Mouse (Mus musculus): ENCODE data around the gene Cga. TPM values are rescaled to one million over a fixed set of nuclear protein-coding genes. Genes with fewer than 3 reads are reported as not detected.
"Not testable (repeated sequence)": the region's sequence is repeated elsewhere in the genome, so short reads cannot be mapped to it uniquely, and the experiment has no call there.

The Cga gene
- polyA plus RNA-seq, 1 experiment: not detected

GRCm38 (mm10) chr4:34908127-34908526 lies 14.5 kb downstream of the Cga start:
- no peaks in the 10 kb centered on the region for H3K4me1 ChIP-seq (ENCODE audit: control insufficient read depth, insufficient read depth, insufficient read length, low read length)
- no peak overlapping the region for H3K4me3 ChIP-seq (ENCODE audit: insufficient read depth, low read depth, low read length)
- no peak overlapping the region for H3K27ac ChIP-seq (replicated peaks; ENCODE audit: low read depth, low read length)

- Histone ChIP-seq H3K4me3 (ENCODE audit: insufficient read depth, low read depth, low read length) (no peak overlapping the region), H3K27ac (replicated peaks; ENCODE audit: low read depth, low read length) (no peak overlapping the region), H3K4me1 (ENCODE audit: control insufficient read depth, insufficient read depth, insufficient read length, low read length) (no peaks in the 10 kb centered on the region; the same call in 1 of the 2 replicates)
These were observed 17.8 kb downstream of the Cga start for GRCm38 (mm10) chr4:34911401-34911800.

GRCm38 (mm10) chr4:34912171-34912570 lies 18.6 kb downstream of the Cga start:
- Histone ChIP-seq H3K27ac (replicated peaks; ENCODE audit: low read depth, low read length) (no peak overlapping the region), H3K4me1 (ENCODE audit: control insufficient read depth, insufficient read depth, insufficient read length, low read length) (no peaks in the 10 kb centered on the region; the same call in 1 of the 2 replicates), H3K4me3 (ENCODE audit: insufficient read depth, low read depth, low read length) (no peak overlapping the region)

- Histone ChIP-seq H3K4me1 (ENCODE audit: control insufficient read depth, insufficient read depth, insufficient read length, low read length) (no peaks in the 10 kb centered on the region; the same call in 1 of the 2 replicates), H3K4me3 (ENCODE audit: insufficient read depth, low read depth, low read length) (no peak overlapping the region), H3K27ac (replicated peaks; ENCODE audit: low read depth, low read length) (no peak overlapping the region)
These were observed 23.8 kb downstream of the Cga start for GRCm38 (mm10) chr4:34917400-34917799.

GRCm38 (mm10) chr4:34922177-34922870 lies 28.7 kb downstream of the Cga start:
- Histone ChIP-seq H3K4me3 (ENCODE audit: insufficient read depth, low read depth, low read length) (no peak overlapping the region), H3K27ac (replicated peaks; ENCODE audit: low read depth, low read length) (no peak overlapping the region), H3K4me1 (ENCODE audit: control insufficient read depth, insufficient read depth, insufficient read length, low read length) (no peaks in the 10 kb centered on the region)

GRCm38 (mm10) chr4:34928386-34928785 lies 34.8 kb downstream of the Cga start:
- not testable (repeated sequence) for H3K4me3 ChIP-seq (ENCODE audit: insufficient read depth, low read depth, low read length); H3K27ac ChIP-seq (replicated peaks; ENCODE audit: low read depth, low read length); H3K4me1 ChIP-seq (ENCODE audit: control insufficient read depth, insufficient read depth, insufficient read length, low read length)

- no peaks in the 10 kb centered on the region for H3K4me1 ChIP-seq (ENCODE audit: control insufficient read depth, insufficient read depth, insufficient read length, low read length)
- H3K27ac ChIP-seq (replicated peaks; ENCODE audit: low read depth, low read length): no peak overlapping the region
- H3K4me3 ChIP-seq (ENCODE audit: insufficient read depth, low read depth, low read length): no peak overlapping the region
These were observed 47.5 kb downstream of the Cga start for GRCm38 (mm10) chr4:34941046-34941445.

GRCm38 (mm10) chr4:34947181-34947580 lies 53.6 kb downstream of the Cga start:
- Histone ChIP-seq H3K4me3 (ENCODE audit: insufficient read depth, low read depth, low read length) (no peak overlapping the region), H3K27ac (replicated peaks; ENCODE audit: low read depth, low read length) (no peak overlapping the region), H3K4me1 (ENCODE audit: control insufficient read depth, insufficient read depth, insufficient read length, low read length) (no peaks in the 10 kb centered on the region)

GRCm38 (mm10) chr4:34953716-34954115 lies 60.1 kb downstream of the Cga start:
- no peak overlapping the region for H3K4me3 ChIP-seq (ENCODE audit: insufficient read depth, low read depth, low read length)
- H3K4me1 ChIP-seq (ENCODE audit: control insufficient read depth, insufficient read depth, insufficient read length, low read length): no peaks in the 10 kb centered on the region
- no peak overlapping the region for H3K27ac ChIP-seq (replicated peaks; ENCODE audit: low read depth, low read length)

Other genes with a start within 250 kb of the Cga start
- gene Slc35a1, start 206.3 kb upstream of the Cga start, polyA plus RNA-seq (2012; ENCODE audit: insufficient read depth, insufficient read length, missing spikeins): 16.0 and 17.7 TPM in 2 replicates
- gene Cfap206, start 163.6 kb upstream of the Cga start, polyA plus RNA-seq (2012; ENCODE audit: insufficient read depth, insufficient read length, missing spikeins): not detected in 2 replicates
- gene Gm136, start 137.5 kb upstream of the Cga start, polyA plus RNA-seq (2012; ENCODE audit: insufficient read depth, insufficient read length, missing spikeins): not detected in 2 replicates
- gene Smim8, start 115.4 kb upstream of the Cga start, polyA plus RNA-seq (2012; ENCODE audit: insufficient read depth, insufficient read length, missing spikeins): 86.7 and 95.6 TPM in 2 replicates
- 3.6 and 5.7 TPM in 2 replicates for gene Zfp292, start 10.8 kb upstream of the Cga start, polyA plus RNA-seq (2012; ENCODE audit: insufficient read depth, insufficient read length, missing spikeins)

Measured in brown adipose tissue, adult 24 weeks (tissue).